In genomic region chr16:11323324-11324051, GRCm38 (mm10) we compare ENCODE assay signal across 8 mouse cellular contexts. TPM values are rescaled to one million over a fixed set of nuclear protein-coding genes. Genes with fewer than 3 reads are reported as not detected.
DNase-seq lines count a peak whose midpoint lies in the region; ATAC-seq and TF ChIP-seq lines count a peak whose summit lies in the region.

No protein-coding gene starts in this region.

- no peaks in the 10 kb centered on the region for H3K27me3 ChIP-seq in Patski
- no peaks in the 10 kb centered on the region for H3K27me3 ChIP-seq in embryonic facial prominence, embryonic 14.5 days (replicated peaks; ENCODE audit: control insufficient read depth, insufficient read depth, low read length)
- no peaks in the 10 kb centered on the region for H3K27me3 ChIP-seq in hindbrain, embryonic 11.5 days (ENCODE audit: control insufficient read depth, insufficient read depth, low read length)
- no peaks in the 10 kb centered on the region for H3K27me3 ChIP-seq in midbrain, embryonic 10.5 days (ENCODE audit: low read depth, poor library complexity, severe bottlenecking)

- H3K36me3 ChIP-seq in embryonic facial prominence, embryonic 14.5 days (ENCODE audit: control insufficient read depth, insufficient read depth, low read length), result no peaks in the 10 kb centered on the region
- no peaks in the 10 kb centered on the region for H3K36me3 ChIP-seq in hindbrain, embryonic 11.5 days (ENCODE audit: control insufficient read depth, insufficient read depth, low read length)
- H3K36me3 ChIP-seq in midbrain, embryonic 10.5 days, result no peaks in the 10 kb centered on the region

- H3K4me3 ChIP-seq in embryonic facial prominence, embryonic 14.5 days (ENCODE audit: low read depth, low read length), result peak overlapping the region; percentile 80
- peak overlapping the region; percentile 86 for H3K4me3 ChIP-seq in hindbrain, embryonic 11.5 days (ENCODE audit: low read depth, low read length)
- H3K4me3 ChIP-seq in midbrain, embryonic 10.5 days, result peak overlapping the region; percentile 82

- TF ChIP-seq CTCF in Patski (IDR thresholded peaks at IDR 0.05), result no peak

- in situ Hi-C loops in Patski (cut with MboI; ENCODE audit: low pct_unique_long_range_greater_than_20kb), result no loop called here

- peaks cover 9% of the 10 kb centered on the region for H3K4me1 ChIP-seq in embryonic facial prominence, embryonic 14.5 days (ENCODE audit: control insufficient read depth, insufficient read depth, low read length)
- no peaks in the 10 kb centered on the region for H3K4me1 ChIP-seq in hindbrain, embryonic 11.5 days (replicated peaks; ENCODE audit: control insufficient read depth, insufficient read depth, low read length)
- peaks cover 18% of the 10 kb centered on the region for H3K4me1 ChIP-seq in midbrain, embryonic 10.5 days

- DNase-seq in left cerebral cortex, postnatal 14 days (ENCODE audit: low spot score in 2 of 2), result peak; percentile 16 to 23
- no peak for DNase-seq in left cerebral cortex, adult 11 months (ENCODE audit: low spot score)
- DNase-seq in Patski (ENCODE audit: low read depth, low spot score), result no peak
- DNase-seq in embryonic facial prominence, embryonic 14.5 days (ENCODE audit: low spot score), result peak; percentile 10
- DNase-seq in hindbrain, embryonic 11.5 days (ENCODE audit: low spot score), result peak; percentile 54
- DNase-seq in left cerebral cortex, postnatal 36 days (ENCODE audit: low spot score in 2 of 2), result peak; percentile 12 to 31
- DNase-seq in midbrain, embryonic 10.5 days (ENCODE audit: low spot score), result no peak
- peak; percentile 16 for DNase-seq in thymus, postnatal 25 days

- 5% methylated on average over 17 of the region's 17 CpGs for WGBS in embryonic facial prominence, embryonic 14.5 days
- 6% methylated on average over 17 of the region's 17 CpGs for WGBS in hindbrain, embryonic 11.5 days
- 9% methylated on average over 17 of the region's 17 CpGs for WGBS in midbrain, embryonic 10.5 days

- H3K9ac ChIP-seq in embryonic facial prominence, embryonic 14.5 days (ENCODE audit: low read depth, low read length), result peak overlapping the region; percentile 84
- peak overlapping the region; percentile 83 for H3K9ac ChIP-seq in hindbrain, embryonic 11.5 days (ENCODE audit: low read depth, low read length)

- POLR2A ChIA-PET in Patski (lab: Charles Lee), result interaction anchor here (0.6 to 1.4 kb wide), 4 partner anchors 42 to 125 kb away, joined by 3 to 6 read pairs (median 4); no protein-coding TSS in a partner anchor

- CTCF ChIA-PET in Patski (lab: Charles Lee), result interaction anchor here (2.0 to 2.2 kb wide), 2 partner anchors 8 to 94 kb away, joined by 5 to 6 read pairs; no protein-coding TSS in a partner anchor

- H3K27ac ChIP-seq in embryonic facial prominence, embryonic 14.5 days (replicated peaks; ENCODE audit: low read depth, low read length), result peak overlapping the region; percentile 79
- peak overlapping the region; percentile 84 for H3K27ac ChIP-seq in hindbrain, embryonic 11.5 days (ENCODE audit: low read depth, low read length)
- peak overlapping the region; percentile 87 for H3K27ac ChIP-seq in midbrain, embryonic 10.5 days (replicated peaks)

- ATAC-seq in Patski, result peak; percentile 53
- peak; percentile 16; the same call in 1 of the 2 replicates for ATAC-seq in embryonic facial prominence, embryonic 14.5 days (ENCODE audit: low read depth)
- peak; percentile 71 for ATAC-seq in hindbrain, embryonic 11.5 days (ENCODE audit: low FRiP score)

- H3K9me3 ChIP-seq in embryonic facial prominence, embryonic 14.5 days (ENCODE audit: control insufficient read depth, low read length), result no peaks in the 10 kb centered on the region
- H3K9me3 ChIP-seq in hindbrain, embryonic 11.5 days (ENCODE audit: control insufficient read depth, low read length), result no peaks in the 10 kb centered on the region
- H3K9me3 ChIP-seq in midbrain, embryonic 10.5 days (replicated peaks), result no peaks in the 10 kb centered on the region

- intact Hi-C loops in left cerebral cortex, postnatal 14 days (cut with DNase I), result loop anchor here (5.0 kb wide), 1 partner anchor 94 kb away; no protein-coding TSS in a partner anchor
- intact Hi-C loops in left cerebral cortex, postnatal 36 days (cut with DNase I), result loop anchor here (5.0 kb wide), 1 partner anchor 94 kb away; no protein-coding TSS in a partner anchor

- H3K4me2 ChIP-seq in embryonic facial prominence, embryonic 14.5 days (ENCODE audit: low read depth, low read length), result peak overlapping the region; percentile 95
- H3K4me2 ChIP-seq in hindbrain, embryonic 11.5 days (replicated peaks; ENCODE audit: low read depth, low read length), result peak overlapping the region; percentile 78

RNA-seq across cellular contexts. Expression of gene Snx29, which starts 0.8 kb away (rescaled TPM):
- 10 to 100 TPM; 21.5 to 29.5 TPM for total RNA-seq in left cerebral cortex, postnatal 14 days (2021)
- 11.9 TPM for polyA plus RNA-seq in Patski (2021)
- 9.7 and 10.0 TPM in 2 replicates for polyA plus RNA-seq in embryonic facial prominence, embryonic 14.5 days (2014; fragmentation: Nextera tagmentation; extraction: Ambion mirVana)
- polyA plus RNA-seq in hindbrain, embryonic 11.5 days (2014; fragmentation: Nextera tagmentation; extraction: Ambion mirVana), result 10.3 and 15.3 TPM in 2 replicates
- 10 to 100 TPM; 18.0 to 26.7 TPM for total RNA-seq in left cerebral cortex, postnatal 36 days (2021)
- polyA plus RNA-seq in midbrain, embryonic 10.5 days (2016; fragmentation: Nextera tagmentation; extraction: Ambion mirVana), result 9.7 and 12.9 TPM in 2 replicates

RNA-seq across cellular contexts. Expression of gene Tnfrsf17, which starts 9.9 kb away (rescaled TPM):
- not detected for total RNA-seq in left cerebral cortex, postnatal 14 days (2021)
- polyA plus RNA-seq in Patski (2021), result not detected
- polyA plus RNA-seq in embryonic facial prominence, embryonic 14.5 days (2014; fragmentation: Nextera tagmentation; extraction: Ambion mirVana), result not detected in 2 replicates
- 0.22 TPM in 1 of 2 replicates, not detected in the other for polyA plus RNA-seq in hindbrain, embryonic 11.5 days (2014; fragmentation: Nextera tagmentation; extraction: Ambion mirVana)
- under 1 TPM; 0.68 to 0.81 TPM for total RNA-seq in left cerebral cortex, postnatal 36 days (2021)
- polyA plus RNA-seq in midbrain, embryonic 10.5 days (2016; fragmentation: Nextera tagmentation; extraction: Ambion mirVana), result 0.15 TPM in 1 of 2 replicates, not detected in the other

Comparison
In these comparisons a context has a peak if more than half of its experiments do, and no peak if none do; other contexts are left out.
1. DNase-seq: peak in left cerebral cortex, postnatal 14 days (2 of 2), embryonic facial prominence, embryonic 14.5 days (single experiment), hindbrain, embryonic 11.5 days (single experiment), left cerebral cortex, postnatal 36 days (2 of 2) and thymus, postnatal 25 days (single experiment); none in left cerebral cortex, adult 11 months (single experiment), Patski (single experiment) and midbrain, embryonic 10.5 days (single experiment).
2. ATAC-seq: peak in every context shown above with its lines; median percentile 71 in hindbrain, embryonic 11.5 days; 53 in Patski; 16 in embryonic facial prominence, embryonic 14.5 days.
3. Peak in every context shown above with its lines, with median percentiles within 50 percentile points of each other: H3K27ac ChIP-seq and H3K4me3 ChIP-seq.